11 mouse cellular contexts compared by ENCODE assay signal in genomic region chr10:44381948-44382347, GRCm38 (mm10).
A peak's percentile ranks its signal among the peaks of the same experiment; 100 is the strongest.
DNase-seq lines count a peak whose midpoint lies in the region; ATAC-seq lines count a peak whose summit lies in the region.
"Had no signal": no experiment of that assay in that cellular context is flagged by ENCODE, and none has a peak within 500 bp of the region (broad histone marks: within the 10 kb centered on the region; RNA-seq: fewer than 3 reads in every experiment).

No protein-coding gene starts in this region.

- H3K4me2 ChIP-seq in heart, embryonic 15.5 days: no peak overlapping the region
- no peak overlapping the region for H3K4me2 ChIP-seq in limb, embryonic 12.5 days
- no peak overlapping the region for H3K4me2 ChIP-seq in embryonic facial prominence, embryonic 15.5 days (replicated peaks)
- H3K4me2 ChIP-seq: heart, embryonic 13.5 days had no signal

- no peak for DNase-seq in heart, adult 9 months (ENCODE audit: low spot score in 2 of 2)
- DNase-seq in limb, embryonic 10.5 days (ENCODE audit: low spot score): no peak
- DNase-seq in ES-CJ7 (ENCODE audit: low read depth, low spot score): peak; percentile 27
- DNase-seq in urinary bladder, postnatal 14 days (ENCODE audit: low spot score): no peak

- H3K9me3 ChIP-seq in heart, embryonic 15.5 days (replicated peaks): no peaks in the 10 kb centered on the region
- no peaks in the 10 kb centered on the region for H3K9me3 ChIP-seq in limb, embryonic 12.5 days
- H3K9me3 ChIP-seq in limb, embryonic 10.5 days (replicated peaks): no peaks in the 10 kb centered on the region
- H3K9me3 ChIP-seq in embryonic facial prominence, embryonic 15.5 days (replicated peaks): no peaks in the 10 kb centered on the region
- H3K9me3 ChIP-seq: heart, embryonic 13.5 days; midbrain, embryonic 10.5 days had no signal

- H3K4me1 ChIP-seq in heart, embryonic 15.5 days (replicated peaks): peaks cover 20% of the 10 kb centered on the region
- peaks cover 18% of the 10 kb centered on the region for H3K4me1 ChIP-seq in limb, embryonic 12.5 days (replicated peaks)
- peaks cover 21% of the 10 kb centered on the region for H3K4me1 ChIP-seq in limb, embryonic 10.5 days
- peaks cover 40% of the 10 kb centered on the region for H3K4me1 ChIP-seq in embryonic facial prominence, embryonic 15.5 days

- no peak for ATAC-seq in heart, embryonic 15.5 days (replicated peaks; ENCODE audit: insufficient number of reproducible peaks, insufficient read depth, low FRiP score, low read depth)
- ATAC-seq in limb, embryonic 12.5 days (ENCODE audit: insufficient number of reproducible peaks, insufficient read depth, low FRiP score, low TSS enrichment, low read depth): peak; percentile 50; the same call in 1 of the 2 replicates
- ATAC-seq in embryonic facial prominence, embryonic 15.5 days (ENCODE audit: insufficient number of reproducible peaks, low FRiP score, low TSS enrichment, low read depth): no peak

- peak overlapping the region; percentile 7; the same call in 1 of the 2 replicates for H3K27ac ChIP-seq in heart, embryonic 15.5 days
- no peak overlapping the region for H3K27ac ChIP-seq in limb, embryonic 12.5 days
- H3K27ac ChIP-seq in limb, embryonic 10.5 days: no peak overlapping the region
- H3K27ac ChIP-seq in embryonic facial prominence, embryonic 15.5 days (replicated peaks): peak overlapping the region; percentile 58; the same call in 1 of the 2 replicates
- H3K27ac ChIP-seq: kidney, postnatal 0 days; left cerebral cortex, adult 2 months; midbrain, embryonic 10.5 days had no signal

- 92% methylated on average over 12 of the region's 12 CpGs for WGBS in heart, embryonic 15.5 days
- WGBS in limb, embryonic 12.5 days: 90% methylated on average over 12 of the region's 12 CpGs
- WGBS in limb, embryonic 10.5 days: 93% methylated on average over 12 of the region's 12 CpGs
- 83% methylated on average over 12 of the region's 12 CpGs for WGBS in embryonic facial prominence, embryonic 15.5 days

- H3K9ac ChIP-seq in heart, embryonic 15.5 days: no peak overlapping the region
- H3K9ac ChIP-seq in limb, embryonic 12.5 days (replicated peaks): no peak overlapping the region
- no peak overlapping the region for H3K9ac ChIP-seq in embryonic facial prominence, embryonic 15.5 days
- H3K9ac ChIP-seq: heart, embryonic 13.5 days had no signal

- no peaks in the 10 kb centered on the region for H3K36me3 ChIP-seq in heart, embryonic 15.5 days
- no peaks in the 10 kb centered on the region for H3K36me3 ChIP-seq in limb, embryonic 12.5 days
- H3K36me3 ChIP-seq in limb, embryonic 10.5 days: no peaks in the 10 kb centered on the region
- H3K36me3 ChIP-seq in embryonic facial prominence, embryonic 15.5 days: no peaks in the 10 kb centered on the region
- H3K36me3 ChIP-seq: heart, embryonic 13.5 days; midbrain, embryonic 10.5 days had no signal

- no peaks in the 10 kb centered on the region for H3K27me3 ChIP-seq in heart, embryonic 15.5 days
- H3K27me3 ChIP-seq in limb, embryonic 12.5 days: no peaks in the 10 kb centered on the region
- no peaks in the 10 kb centered on the region; the same call in 1 of the 2 replicates for H3K27me3 ChIP-seq in limb, embryonic 10.5 days (ENCODE audit: low read depth, poor library complexity, severe bottlenecking)
- no peaks in the 10 kb centered on the region for H3K27me3 ChIP-seq in embryonic facial prominence, embryonic 15.5 days
- H3K27me3 ChIP-seq: heart, embryonic 13.5 days had no signal

- no peak overlapping the region for H3K4me3 ChIP-seq in heart, embryonic 15.5 days
- H3K4me3 ChIP-seq in limb, embryonic 12.5 days (replicated peaks): no peak overlapping the region
- no peak overlapping the region for H3K4me3 ChIP-seq in limb, embryonic 10.5 days
- no peak overlapping the region for H3K4me3 ChIP-seq in embryonic facial prominence, embryonic 15.5 days (replicated peaks)
- H3K4me3 ChIP-seq: heart, embryonic 13.5 days; left cerebral cortex, adult 2 months; midbrain, embryonic 10.5 days had no signal

Comparison
In these comparisons a context has a peak if more than half of its experiments do, and no peak if none do; other contexts are left out.
1. H3K27ac ChIP-seq: peak in heart, embryonic 15.5 days (single experiment) and embryonic facial prominence, embryonic 15.5 days (single experiment); none in limb, embryonic 12.5 days (single experiment) and limb, embryonic 10.5 days (single experiment).